Mouse (Mus musculus) CD4-positive, CD25-positive, alpha-beta regulatory T cell (primary cell): ENCODE data around the gene 1110032A03Rik. TPM values are rescaled to one million over a fixed set of nuclear protein-coding genes. Genes with fewer than 3 reads are reported as not detected.

ENCODE experiments used
- polyA plus RNA-seq: library from polyadenylated mRNA; unstranded; fragments of 100-300 nt; shearing (Covaris generic); gene quantifications from one replicate; pipeline ENCODE4 v1.2.1, GENCODE M21; 2017

1110032A03Rik gene
- polyA plus RNA-seq, result 16.7 TPM

GRCm38 (mm10) chr9:50774991-50775612, at the start of gene 1110032A03Rik, which contains the start of gene Alg9:
TSS of gene 1110032A03Rik (minus strand) at chr9:50775520.
TSS of gene Alg9 (plus strand) at chr9:50775019.

GRCm38 (mm10) chr9:50768107-50769002, 7.0 kb downstream of the 1110032A03Rik start, which contains the start of gene Fdxacb1:
TSS of gene Fdxacb1 (plus strand) at chr9:50768236.

GRCm38 (mm10) chr9:50752054-50752602, 23.2 kb downstream of the 1110032A03Rik start, which contains the start of gene Hspb2:
TSS of gene Hspb2 (minus strand) at chr9:50752354.

GRCm38 (mm10) chr9:50751323-50751722, 24.0 kb downstream of the 1110032A03Rik start, which contains the start of gene Cryab:
TSS of gene Cryab (plus strand) at chr9:50751325.

GRCm38 (mm10) chr9:50746214-50746677, 29.1 kb downstream of the 1110032A03Rik start, which contains the start of gene 2310030G06Rik:
TSS of gene 2310030G06Rik (minus strand) at chr9:50746536.

GRCm38 (mm10) chr9:50738914-50739870, 36.1 kb downstream of the 1110032A03Rik start, which contains the start of gene Dixdc1:
TSS of gene Dixdc1 (minus strand) at chr9:50739517.

Other genes with a start within 250 kb of the 1110032A03Rik start
- gene Pts, start 246.8 kb downstream of the 1110032A03Rik start, polyA plus RNA-seq, result 135 TPM
- gene Il18, start 220.7 kb downstream of the 1110032A03Rik start, polyA plus RNA-seq, result 3.1 TPM
- gene Bco2, start 220.3 kb downstream of the 1110032A03Rik start, polyA plus RNA-seq, result 0.68 TPM
- gene Tex12, start 214.2 kb downstream of the 1110032A03Rik start, polyA plus RNA-seq, result 0.18 TPM
- gene Sdhd, start 171.7 kb downstream of the 1110032A03Rik start, polyA plus RNA-seq, result 161 TPM
- 99.1 TPM for gene Timm8b, start 171.6 kb downstream of the 1110032A03Rik start, polyA plus RNA-seq
- gene Pih1d2, start 158.2 kb downstream of the 1110032A03Rik start, polyA plus RNA-seq, result not detected
- 24.1 TPM for gene Nkapd1, start 158.1 kb downstream of the 1110032A03Rik start, polyA plus RNA-seq
- 44.4 TPM for gene Dlat, start 115.7 kb downstream of the 1110032A03Rik start, polyA plus RNA-seq
- 0.26 TPM for gene Dixdc1, start 36.0 kb downstream of the 1110032A03Rik start, polyA plus RNA-seq
- not detected for gene 2310030G06Rik, start 29.0 kb downstream of the 1110032A03Rik start, polyA plus RNA-seq
- not detected for gene Cryab, start 24.2 kb downstream of the 1110032A03Rik start, polyA plus RNA-seq
- not detected for gene Hspb2, start 23.2 kb downstream of the 1110032A03Rik start, polyA plus RNA-seq
- 7.4 TPM for gene Fdxacb1, start 7.3 kb downstream of the 1110032A03Rik start, polyA plus RNA-seq
- gene Alg9, start 501 bp downstream of the 1110032A03Rik start, polyA plus RNA-seq, result 25.6 TPM
- 79.0 TPM for gene Ppp2r1b, start 69.8 kb upstream of the 1110032A03Rik start, polyA plus RNA-seq
- 36.6 TPM for gene Sik2, start 233.6 kb upstream of the 1110032A03Rik start, polyA plus RNA-seq